Mouse (Mus musculus) MEL (cell line): ENCODE results near the gene Zfand5. TPM values are rescaled to one million over a fixed set of nuclear protein-coding genes. Genes with fewer than 3 reads are reported as not detected.
"Not testable (repeated sequence)": the region's sequence is repeated elsewhere in the genome, so short reads cannot be mapped to it uniquely, and the experiment has no call there.

Experiments
- DNase-seq: peaks from one replicate; pipeline ENCODE4 v3.0.0; 2011; ENCODE audit warnings: low read depth, low spot score
- H3K27ac ChIP-seq: 2 replicates; pipeline ENCODE4 v1.5.1; 2012; ENCODE audit warnings: low read depth, mild to moderate bottlenecking, control low read depth, low read length, moderate library complexity; ENCODE audit not compliant: control insufficient read depth
- H3K27me3 ChIP-seq, 2 experiments: fragments of 150-350 bp in 1 of 2; sonication (generic) in 1 of 2; 2 replicates each; pipeline ENCODE4 v1.6.1; 2012; ENCODE audit warnings: low read length in 2 of 2, mild to moderate bottlenecking in 2 of 2, improper control_type of control experiment in 1 of 2, moderate library complexity in 1 of 2; ENCODE audit not compliant: insufficient read depth in 2 of 2, control insufficient read depth in 1 of 2
- H3K36me3 ChIP-seq, 2 experiments: 2 replicates each; pipeline ENCODE4 v1.6.1; 2012 to 2014; ENCODE audit warnings: low read length in 2 of 2, improper control_type of control experiment in 1 of 2, inconsistent platforms in 1 of 2, mild to moderate bottlenecking in 1 of 2; ENCODE audit not compliant: insufficient read depth in 2 of 2, control insufficient read depth in 1 of 2
- H3K4me1 ChIP-seq, 2 experiments: fragments of 150-350 bp in 1 of 2; sonication (generic) in 1 of 2; 2 replicates each; pipeline ENCODE4 v1.6.1; 2012; ENCODE audit warnings: low read length in 2 of 2, improper control_type of control experiment in 1 of 2, mild to moderate bottlenecking in 1 of 2; ENCODE audit not compliant: insufficient read depth in 2 of 2, control insufficient read depth in 1 of 2
- H3K4me3 ChIP-seq, 2 experiments: fragments of 150-350 bp in 1 of 2; sonication (generic) in 1 of 2; 2 replicates each; pipeline ENCODE4 v1.5.1; 2012; ENCODE audit warnings: low read depth in 2 of 2, low read length in 2 of 2, mild to moderate bottlenecking in 2 of 2, moderate library complexity in 2 of 2, control low read depth in 1 of 2, improper control_type of control experiment in 1 of 2; ENCODE audit not compliant: control insufficient read depth in 1 of 2, insufficient read depth in 1 of 2
- H3K79me2 ChIP-seq: 2 replicates; pipeline ENCODE4 v1.6.1; 2012; ENCODE audit warnings: mild to moderate bottlenecking, low read length, moderate library complexity; ENCODE audit not compliant: control insufficient read depth, poor library complexity, insufficient read depth
- H3K9ac ChIP-seq: 2 replicates; pipeline ENCODE4 v1.6.1; 2012; ENCODE audit warnings: low read depth, mild to moderate bottlenecking, control low read depth, low read length, moderate library complexity; ENCODE audit not compliant: control insufficient read depth, poor library complexity, severe bottlenecking
- H3K9me3 ChIP-seq: fragments of 150-350 bp; sonication (generic); replicated peaks from 2 replicates; pipeline ENCODE4 v1.6.1; 2012; ENCODE audit warnings: mild to moderate bottlenecking, low read length, improper control_type of control experiment, moderate library complexity; ENCODE audit not compliant: insufficient read depth
- CHD1 ChIP-seq: IDR thresholded peaks from 2 replicates; pipeline ENCODE4 v1.6.1; 2012; ENCODE audit warnings: low read depth, mild to moderate bottlenecking, inconsistent platforms, low read length, improper control_type of control experiment
- CHD2 ChIP-seq: IDR thresholded peaks from 2 replicates; pipeline ENCODE4 v1.6.1; 2011; ENCODE audit warnings: low read length, improper control_type of control experiment
- CTCF ChIP-seq, 3 experiments: IDR thresholded peaks in 2 of 3; conservative IDR thresholded peaks in 1 of 3; 2 replicates each; pipeline ENCODE4 v1.5.1; 2011 to 2012; ENCODE audit warnings: low read length in 3 of 3, low read depth in 2 of 3, mild to moderate bottlenecking in 2 of 3, improper control_type of control experiment in 1 of 3, inconsistent platforms in 1 of 3, mixed read lengths in 1 of 3, moderate library complexity in 1 of 3; ENCODE audit not compliant: control insufficient read depth in 1 of 3, insufficient read depth in 1 of 3, poor library complexity in 1 of 3, severe bottlenecking in 1 of 3
- HCFC1 ChIP-seq: IDR thresholded peaks from 2 replicates; pipeline ENCODE4 v1.6.1; 2012; ENCODE audit warnings: low read depth, mild to moderate bottlenecking, inconsistent platforms, low read length, improper control_type of control experiment, moderate library complexity
- MAX ChIP-seq: IDR thresholded peaks from 2 replicates; pipeline ENCODE4 v1.6.1; 2011; ENCODE audit warnings: low read length, improper control_type of control experiment
- MEF2A ChIP-seq: IDR thresholded peaks from 2 replicates; pipeline ENCODE4 v1.6.1; 2014; ENCODE audit warnings: low read depth, mild to moderate bottlenecking, inconsistent platforms, low read length, improper control_type of control experiment; ENCODE audit not compliant: poor library complexity, insufficient replicate concordance, severe bottlenecking; ENCODE audit errors: extremely low read depth
- MXI1 ChIP-seq: IDR thresholded peaks from 2 replicates; pipeline ENCODE4 v1.6.1; 2011; ENCODE audit warnings: mild to moderate bottlenecking, low read depth, low read length, improper control_type of control experiment
- MYC ChIP-seq: IDR thresholded peaks from 2 replicates; pipeline ENCODE4 v1.6.1; 2011; ENCODE audit warnings: low read depth, mild to moderate bottlenecking, low read length, improper control_type of control experiment, moderate library complexity
- NELFE ChIP-seq: IDR thresholded peaks from 2 replicates; pipeline ENCODE4 v1.6.1; 2011; ENCODE audit warnings: low read depth, low read length, improper control_type of control experiment
- POLR2A ChIP-seq, 2 experiments: IDR thresholded peaks; 2 replicates each; pipeline ENCODE4 v1.6.1; 2011 to 2012; ENCODE audit warnings: low read length in 2 of 2, mild to moderate bottlenecking in 2 of 2, control low read depth in 1 of 2, improper control_type of control experiment in 1 of 2, low read depth in 1 of 2, moderate library complexity in 1 of 2; ENCODE audit not compliant: control insufficient read depth in 1 of 2, insufficient read depth in 1 of 2, poor library complexity in 1 of 2
- POLR2AphosphoS2 ChIP-seq: IDR thresholded peaks from 2 replicates; pipeline ENCODE4 v1.6.1; 2011; ENCODE audit warnings: low read length, improper control_type of control experiment
- RAD21 ChIP-seq: IDR thresholded peaks from 2 replicates; pipeline ENCODE4 v1.6.1; 2011; ENCODE audit warnings: mild to moderate bottlenecking, low read depth, low read length, improper control_type of control experiment
- SIN3A ChIP-seq: IDR thresholded peaks from 2 replicates; pipeline ENCODE4 v1.6.1; 2012; ENCODE audit warnings: low read length, improper control_type of control experiment, inconsistent platforms
- TAL1 ChIP-seq: IDR thresholded peaks from 2 replicates; pipeline ENCODE4 v1.6.1; 2012; ENCODE audit warnings: mild to moderate bottlenecking, inconsistent platforms, low read length, moderate library complexity, mixed read lengths
- ZC3H11A ChIP-seq: IDR thresholded peaks from 2 replicates; pipeline ENCODE4 v1.6.1; 2012; ENCODE audit warnings: low read depth, mild to moderate bottlenecking, inconsistent platforms, low read length, improper control_type of control experiment
- ZKSCAN1 ChIP-seq: IDR thresholded peaks from 2 replicates; pipeline ENCODE4 v1.6.1; 2012; ENCODE audit warnings: low read depth, mild to moderate bottlenecking, inconsistent platforms, low read length, improper control_type of control experiment, moderate library complexity
- ZMIZ1 ChIP-seq: IDR thresholded peaks from 2 replicates; pipeline ENCODE4 v1.6.1; 2012; ENCODE audit warnings: low read depth, mild to moderate bottlenecking, inconsistent platforms, low read length, improper control_type of control experiment, moderate library complexity
- polyA plus RNA-seq, 2 experiments: library from polyadenylated mRNA; stranded (reverse) in 1 of 2; unstranded in 1 of 2; fragments of >175 nt in 1 of 2; fragments of >200 nt in 1 of 2; gene quantifications; 2 replicates each; pipeline versions ENCODE4 v1.2.1 to v1.2.4; 2012; ENCODE audit warnings: low replicate concordance in 2 of 2, low read depth in 1 of 2; ENCODE audit not compliant: insufficient read length in 2 of 2, insufficient read depth in 1 of 2, missing spikeins in 1 of 2
- total RNA-seq: library from RNA; depleted of rRNA; stranded (reverse); fragments of 300-350 nt; gene quantifications from 2 replicates; pipeline ENCODE4 v1.2.3, GENCODE M21; 2012

The Zfand5 gene
- total and polyA plus RNA-seq, 3 experiments, result 48.1 to 66.8 (median 51.5) TPM

GRCm38 (mm10) chr19:21248730-21249129 is 23.3 kb upstream of the Zfand5 start:
- not testable (repeated sequence) for H3K27ac ChIP-seq, H3K36me3 ChIP-seq, H3K79me2 ChIP-seq, H3K27me3 ChIP-seq, H3K4me3 ChIP-seq, H3K9me3 ChIP-seq, DNase-seq, H3K9ac ChIP-seq, H3K4me1 ChIP-seq

- no peaks in the 10 kb centered on the region for H3K36me3 ChIP-seq
- H3K27ac ChIP-seq, result no peak overlapping the region
- H3K9me3 ChIP-seq, result no peaks in the 10 kb centered on the region
- no peaks in the 10 kb centered on the region for H3K4me1 ChIP-seq
- TF ChIP-seq CHD2 (no peak), ZC3H11A (no peak)
- H3K27me3 ChIP-seq, result peaks cover 0 to 3% of the 10 kb centered on the region in 2 experiments; a peak in 2 of 4 replicates
- no peak for DNase-seq
- H3K4me3 ChIP-seq, result no peak overlapping the region
- H3K9ac ChIP-seq, result no peak overlapping the region
- H3K79me2 ChIP-seq, result no peaks in the 10 kb centered on the region
Measured at GRCm38 (mm10) chr19:21253846-21254245, 18.2 kb upstream of the Zfand5 start.

- H3K9me3 ChIP-seq, result no peaks in the 10 kb centered on the region
- H3K79me2 ChIP-seq, result no peaks in the 10 kb centered on the region
- H3K36me3 ChIP-seq, result peaks cover 0 to 5% of the 10 kb centered on the region in 2 experiments; a peak in 2 of 4 replicates
- peaks cover 0 to 3% of the 10 kb centered on the region in 2 experiments; a peak in 2 of 4 replicates for H3K27me3 ChIP-seq
- H3K4me3 ChIP-seq, result no peak overlapping the region
- no peak overlapping the region for H3K9ac ChIP-seq
- TF ChIP-seq MYC, result no peak
- TF ChIP-seq ZMIZ1, result no peak
- no peak for TF ChIP-seq HCFC1
- TF ChIP-seq POLR2A (IDR thresholded peaks at IDR 0.05; ENCODE audit: control insufficient read depth in 1 of 2, insufficient read depth in 1 of 2, low read depth in 1 of 2, low read length in 2 of 2, poor library complexity in 1 of 2), result no peak
- TF ChIP-seq POLR2AphosphoS2, result no peak
- TF ChIP-seq NELFE, result no peak
- no peak for TF ChIP-seq CHD1
- no peak for TF ChIP-seq SIN3A
- no peak for TF ChIP-seq MAX
- TF ChIP-seq ZKSCAN1, result no peak
- no peak for TF ChIP-seq RAD21
- TF ChIP-seq CTCF (IDR thresholded peaks at IDR 0.05 in 2 of 3, conservative IDR thresholded peaks at IDR 0.05 in 1 of 3; ENCODE audit: control insufficient read depth in 1 of 3, insufficient read depth in 1 of 3, low read depth in 2 of 3, low read length in 3 of 3, poor library complexity in 1 of 3, severe bottlenecking in 1 of 3), result no peak
- no peak for TF ChIP-seq MXI1
- TF ChIP-seq MEF2A, result no peak
- TF ChIP-seq TAL1, result no peak
- no peak overlapping the region for H3K27ac ChIP-seq
- peaks cover 4% of the 10 kb centered on the region in 2 experiments; a peak in 2 of 4 replicates for H3K4me1 ChIP-seq
- DNase-seq, result no peak
Measured at GRCm38 (mm10) chr19:21255920-21256319, 16.2 kb upstream of the Zfand5 start.
